Mouse (Mus musculus) testis, adult 2 months (tissue): ENCODE measurements at regions not wholly inside any gene's neighbourhood (a gene's known extent, or its start where the extent isn't known, plus 50 kb on each side); places are given as distances from the start of the nearest gene placed in this dataset.

Experiments used
- H3K27ac ChIP-seq: fragments of 200-500 bp; 2 replicates; pipeline ENCODE4 v1.5.1; 2012; ENCODE audit warnings: low read depth, low read length; ENCODE audit not compliant: control insufficient read depth, insufficient read depth
- H3K27me3 ChIP-seq: fragments of 200-500 bp; 2 replicates; pipeline ENCODE4 v1.6.1; 2012; ENCODE audit warnings: mild to moderate bottlenecking, low read length, moderate library complexity; ENCODE audit not compliant: control insufficient read depth, insufficient read depth
- H3K36me3 ChIP-seq: fragments of 200-500 bp; 2 replicates; pipeline ENCODE4 v1.6.1; 2012; ENCODE audit warnings: mild to moderate bottlenecking, low read length; ENCODE audit not compliant: control insufficient read depth, insufficient read depth
- H3K4me1 ChIP-seq: fragments of 200-500 bp; 2 replicates; pipeline ENCODE4 v1.6.1; 2012; ENCODE audit warnings: low read length; ENCODE audit not compliant: control insufficient read depth, insufficient read depth
- H3K4me3 ChIP-seq: fragments of 200-500 bp; 2 replicates; pipeline ENCODE4 v1.5.1; 2012; ENCODE audit warnings: low read depth, mild to moderate bottlenecking, low read length, moderate library complexity, mixed read lengths; ENCODE audit not compliant: control insufficient read depth
- CTCF ChIP-seq: fragments of 200-500 bp; IDR thresholded peaks from 2 replicates; pipeline ENCODE4 v1.5.1; 2012; ENCODE audit warnings: low read depth, mild to moderate bottlenecking, inconsistent platforms, low read length, moderate library complexity; ENCODE audit not compliant: control insufficient read depth, insufficient read depth, insufficient replicate concordance
- POLR2A ChIP-seq: fragments of 200-500 bp; IDR thresholded peaks from 2 replicates; pipeline ENCODE4 v1.6.1; 2012; ENCODE audit warnings: low read depth, mild to moderate bottlenecking, inconsistent platforms, low read length, moderate library complexity; ENCODE audit not compliant: control insufficient read depth

DNA sequence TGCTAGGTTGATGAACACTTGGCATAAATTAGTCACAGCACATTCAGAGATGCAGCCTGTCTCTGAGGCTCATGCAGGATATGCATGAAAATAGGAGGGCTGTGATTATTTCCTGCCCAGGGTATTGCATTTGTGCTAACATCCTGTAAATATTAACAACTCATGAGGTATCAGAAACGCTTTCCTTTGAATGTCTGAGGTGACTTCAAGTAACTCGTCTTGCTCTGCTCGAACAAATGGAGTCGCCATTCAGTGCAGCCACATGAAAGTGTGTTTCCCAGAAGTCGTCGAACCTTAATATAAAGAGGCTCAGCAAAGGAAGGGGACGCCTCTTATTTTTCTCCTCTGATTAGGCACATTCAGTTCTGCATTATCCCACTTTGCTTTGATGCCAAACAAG is 301.1 kb upstream of the Adgrl2 start:
- TF ChIP-seq CTCF = no peak
- no peak for TF ChIP-seq POLR2A
- Histone ChIP-seq H3K4me1 (no peaks in the 10 kb centered on the region), H3K4me3 (no peak overlapping the region), H3K36me3 (no peaks in the 10 kb centered on the region), H3K27ac (no peak overlapping the region), H3K27me3 (no peaks in the 10 kb centered on the region)

DNA sequence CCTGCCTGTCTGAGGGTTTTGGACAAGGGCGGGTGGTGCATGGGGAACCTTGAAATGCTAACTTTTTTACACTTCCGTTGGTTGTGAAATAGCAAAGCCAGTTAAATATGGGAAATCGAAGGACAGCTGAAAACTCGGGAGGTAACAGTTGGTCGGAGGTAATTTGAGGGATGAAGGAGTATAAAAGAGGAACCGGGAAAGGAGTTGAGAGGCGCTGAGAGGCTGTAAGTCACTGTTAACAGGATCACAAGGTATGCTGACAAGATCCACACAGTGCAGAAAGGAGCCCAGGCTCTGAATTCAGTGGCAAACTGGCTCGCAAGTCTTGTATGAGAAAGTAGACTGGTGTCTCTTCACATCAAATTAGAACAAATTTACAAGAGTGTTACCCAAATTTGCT is 299.9 kb upstream of the Adgrl2 start:
- Histone ChIP-seq H3K4me3 (no peak overlapping the region), H3K27me3 (no peaks in the 10 kb centered on the region), H3K36me3 (no peaks in the 10 kb centered on the region), H3K27ac (no peak overlapping the region), H3K4me1 (no peaks in the 10 kb centered on the region)
- no peak for TF ChIP-seq POLR2A
- TF ChIP-seq CTCF = no peak

DNA sequence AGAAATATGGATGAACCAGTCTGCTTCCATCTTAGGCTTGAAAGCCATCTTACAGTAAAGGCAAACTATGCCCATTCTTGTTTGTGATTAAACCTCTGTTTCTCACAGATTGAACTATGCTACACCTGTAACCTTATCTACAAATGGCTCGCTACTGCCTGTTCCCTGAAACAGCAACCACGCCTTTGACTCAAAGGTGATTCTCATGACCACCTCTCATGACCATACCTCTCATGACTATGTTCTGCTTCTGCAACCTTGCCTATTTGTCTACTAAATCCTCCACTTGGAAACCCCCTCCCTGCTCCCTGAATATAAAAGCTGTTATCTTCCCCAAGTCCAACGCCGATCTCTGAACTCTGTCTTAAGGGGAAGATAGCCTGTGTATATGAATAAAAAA is 296.7 kb upstream of the Adgrl2 start:
- H3K27me3 ChIP-seq = no peaks in the 10 kb centered on the region
- no peaks in the 10 kb centered on the region for H3K4me1 ChIP-seq
- no peak overlapping the region for H3K27ac ChIP-seq
- TF ChIP-seq CTCF (no peak), POLR2A (no peak)
- H3K36me3 ChIP-seq = no peaks in the 10 kb centered on the region
- H3K4me3 ChIP-seq = no peak overlapping the region

DNA sequence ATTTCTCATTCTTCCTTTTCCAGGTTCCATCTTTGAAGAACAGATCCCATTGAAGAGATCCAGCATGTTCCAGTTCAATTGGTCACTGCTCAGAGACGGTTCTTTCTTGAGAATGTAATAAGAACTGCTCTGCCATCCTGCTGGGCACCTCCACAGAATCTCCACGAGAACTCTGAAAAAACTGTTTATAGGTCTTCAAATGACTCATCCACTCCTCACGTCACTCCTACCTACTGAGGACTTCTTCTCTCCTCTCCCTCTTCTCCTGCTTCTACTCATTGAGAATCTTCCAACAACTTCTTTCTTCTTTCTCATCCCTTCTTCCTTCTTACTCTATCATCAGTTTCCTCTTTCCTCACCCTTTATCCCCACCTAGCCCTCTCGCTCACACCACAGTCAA is 294.6 kb upstream of the Adgrl2 start:
- Histone ChIP-seq H3K36me3 (no peaks in the 10 kb centered on the region), H3K27me3 (no peaks in the 10 kb centered on the region), H3K27ac (no peak overlapping the region), H3K4me3 (no peak overlapping the region), H3K4me1 (no peaks in the 10 kb centered on the region)
- no peak for TF ChIP-seq POLR2A
- TF ChIP-seq CTCF = no peak

DNA sequence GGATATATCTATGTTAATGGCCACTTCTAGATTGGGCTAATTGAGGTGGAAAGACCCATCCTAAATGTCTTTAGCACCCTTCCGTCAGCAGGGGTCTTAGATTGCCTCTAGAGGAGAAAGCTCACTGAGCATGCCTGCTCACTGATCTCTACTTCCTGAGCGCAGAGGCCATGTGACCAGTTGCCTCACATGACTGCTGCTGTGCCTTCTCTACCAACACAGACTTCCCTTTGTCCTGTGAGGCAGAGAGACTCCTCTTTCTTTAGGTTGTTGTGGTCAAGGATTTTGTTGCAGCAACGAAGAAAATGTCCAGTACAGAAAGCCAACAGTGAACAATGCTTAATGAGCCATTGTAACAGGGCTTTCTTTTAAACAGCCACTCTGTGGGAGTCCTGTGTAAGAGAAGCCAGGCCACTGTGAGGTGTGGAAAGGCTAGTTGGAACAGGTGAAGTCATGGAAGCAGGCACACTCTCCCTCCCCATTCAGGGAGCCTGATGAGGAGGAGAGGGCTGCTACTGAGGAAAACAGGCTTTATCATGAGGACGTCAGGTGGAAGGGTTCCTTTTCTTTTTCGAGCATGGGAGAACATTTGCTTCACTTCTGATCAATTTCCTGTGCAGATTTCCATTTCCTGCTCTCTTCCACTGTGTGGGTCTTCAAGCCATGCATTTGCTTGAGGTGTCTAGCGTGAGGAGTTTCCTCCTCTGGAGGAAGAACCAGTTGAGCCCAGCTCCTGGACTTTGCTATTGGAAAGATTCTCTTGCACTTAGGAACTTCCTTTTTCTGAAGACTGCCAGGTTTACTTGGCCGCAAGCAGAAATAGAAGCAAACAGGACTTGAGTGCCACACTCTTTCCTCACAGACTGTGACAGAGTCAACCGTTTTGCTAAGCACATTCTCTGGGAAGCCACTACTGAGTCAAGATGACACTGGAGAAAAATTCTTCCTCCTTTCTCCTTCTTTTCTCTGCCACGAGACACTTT is 290.7 kb upstream of the Adgrl2 start:
- Histone ChIP-seq H3K27me3 (no peaks in the 10 kb centered on the region), H3K27ac (no peak overlapping the region), H3K4me3 (no peak overlapping the region), H3K36me3 (no peaks in the 10 kb centered on the region), H3K4me1 (no peaks in the 10 kb centered on the region)
- TF ChIP-seq CTCF (no peak), POLR2A (no peak)

DNA sequence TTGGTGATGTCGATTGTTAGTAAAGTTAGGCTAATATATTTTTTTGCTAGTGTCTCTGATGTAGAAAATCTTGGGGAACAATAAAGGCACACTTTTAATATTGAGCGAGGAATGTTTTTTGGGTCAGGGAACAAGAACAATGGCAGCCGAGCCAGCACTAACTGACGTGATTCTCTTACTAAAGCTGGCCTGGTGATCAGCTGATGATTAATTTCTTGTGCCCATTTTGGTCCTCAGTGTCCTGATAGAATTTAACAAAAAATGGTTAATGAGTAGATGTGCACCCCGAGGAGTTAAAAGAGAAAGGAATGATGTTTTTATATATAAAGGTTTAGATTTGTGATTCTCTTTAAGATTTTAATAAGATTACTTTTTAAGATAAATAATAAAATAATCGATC is 289.0 kb upstream of the Adgrl2 start:
- H3K27ac ChIP-seq = no peak overlapping the region
- no peaks in the 10 kb centered on the region for H3K27me3 ChIP-seq
- H3K4me3 ChIP-seq = no peak overlapping the region
- no peaks in the 10 kb centered on the region for H3K36me3 ChIP-seq
- TF ChIP-seq CTCF (no peak), POLR2A (no peak)
- peaks cover 5% of the 10 kb centered on the region for H3K4me1 ChIP-seq

DNA sequence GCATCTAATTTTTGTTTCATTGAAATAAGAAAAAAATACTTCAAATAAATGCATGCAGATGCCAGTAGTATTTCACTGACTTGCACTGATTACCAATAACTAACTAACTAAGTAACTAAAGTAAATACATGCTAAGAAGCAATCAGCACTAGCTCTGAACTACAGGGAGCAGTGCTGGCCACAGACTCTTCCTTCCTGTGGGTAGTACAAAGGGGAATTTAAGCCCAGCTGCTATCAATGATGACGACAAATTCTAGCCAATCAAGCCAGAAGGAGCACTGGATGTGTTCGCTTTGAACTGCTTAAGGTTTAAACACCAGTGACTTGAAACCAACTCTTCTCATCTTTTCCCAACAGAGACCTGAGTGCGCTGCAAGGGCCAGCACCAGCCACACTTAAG is 287.5 kb upstream of the Adgrl2 start:
- TF ChIP-seq POLR2A (no peak), CTCF (no peak)
- Histone ChIP-seq H3K27ac (no peak overlapping the region), H3K4me1 (peaks cover 7% of the 10 kb centered on the region), H3K4me3 (no peak overlapping the region), H3K27me3 (no peaks in the 10 kb centered on the region), H3K36me3 (no peaks in the 10 kb centered on the region)
